10 mouse cellular contexts compared by ENCODE assay signal in genomic region chr2:112538783-112539182, GRCm38 (mm10). TPM values are rescaled to one million over a fixed set of nuclear protein-coding genes. Genes with fewer than 3 reads are reported as not detected.
A peak's percentile ranks its signal among the peaks of the same experiment; 100 is the strongest.
DNase-seq lines count a peak whose midpoint lies in the region; ATAC-seq and TF ChIP-seq lines count a peak whose summit lies in the region.
"Had no signal": no experiment of that assay in that cellular context is flagged by ENCODE, and none has a peak within 500 bp of the region (broad histone marks: within the 10 kb centered on the region; RNA-seq: fewer than 3 reads in every experiment).

No protein-coding gene starts in this region.

- peak; percentile 63 for TF ChIP-seq CTCF in liver, postnatal 0 days (IDR thresholded peaks at IDR 0.05; ENCODE audit: low read depth)

- TF ChIP-seq EP300 in liver, postnatal 0 days (IDR thresholded peaks at IDR 0.05; ENCODE audit: low read depth), result no peak

- no peaks in the 10 kb centered on the region for H3K27me3 ChIP-seq in forebrain, embryonic 14.5 days (replicated peaks; ENCODE audit: control insufficient read depth, insufficient read depth, low read length)
- H3K27me3 ChIP-seq in forebrain, embryonic 12.5 days, result no peaks in the 10 kb centered on the region
- H3K27me3 ChIP-seq in liver, postnatal 0 days (ENCODE audit: insufficient read depth, low read length), result no peaks in the 10 kb centered on the region

- H3K4me3 ChIP-seq in forebrain, embryonic 14.5 days (ENCODE audit: low read depth, low read length), result no peak overlapping the region
- H3K4me3 ChIP-seq in forebrain, embryonic 12.5 days (replicated peaks), result no peak overlapping the region
- H3K4me3 ChIP-seq in liver, postnatal 0 days (ENCODE audit: low read depth, low read length), result no peak overlapping the region
- H3K4me3 ChIP-seq: forebrain, embryonic 10.5 days had no signal

- no peak overlapping the region for H3K9ac ChIP-seq in forebrain, embryonic 14.5 days (ENCODE audit: low read length)
- no peak overlapping the region for H3K9ac ChIP-seq in forebrain, embryonic 12.5 days
- H3K9ac ChIP-seq in liver, postnatal 0 days (replicated peaks), result no peak overlapping the region

- no peaks in the 10 kb centered on the region for H3K9me3 ChIP-seq in forebrain, embryonic 14.5 days (replicated peaks; ENCODE audit: control insufficient read depth, low read length)
- no peaks in the 10 kb centered on the region for H3K9me3 ChIP-seq in forebrain, embryonic 12.5 days
- H3K9me3 ChIP-seq in liver, postnatal 0 days (ENCODE audit: low read length), result no peaks in the 10 kb centered on the region
- H3K9me3 ChIP-seq: forebrain, embryonic 10.5 days had no signal

- 100% methylated on average over 1 of the region's 1 CpGs for WGBS in forebrain, embryonic 14.5 days
- 86% methylated on average over 1 of the region's 1 CpGs for WGBS in forebrain, embryonic 12.5 days
- 96% methylated on average over 1 of the region's 1 CpGs for WGBS in liver, postnatal 0 days (ENCODE audit: insufficient replicate concordance)

- no peak overlapping the region for H3K4me2 ChIP-seq in forebrain, embryonic 14.5 days (ENCODE audit: low read length)
- H3K4me2 ChIP-seq in forebrain, embryonic 12.5 days, result no peak overlapping the region
- no peak overlapping the region for H3K4me2 ChIP-seq in liver, postnatal 0 days (ENCODE audit: low read depth, low read length)

- peak; percentile 11 for DNase-seq in forebrain, embryonic 14.5 days (ENCODE audit: low spot score)
- DNase-seq in liver, postnatal 0 days, result no peak
- DNase-seq in liver, result no peak
- DNase-seq in lung, postnatal 36 days, result peak; percentile 18
- no peak for DNase-seq in ovary, adult 18-20 months (ENCODE audit: low spot score)
- DNase-seq in urinary bladder, postnatal 10 days (ENCODE audit: low spot score), result no peak

- H3K36me3 ChIP-seq in forebrain, embryonic 14.5 days (ENCODE audit: control insufficient read depth, insufficient read depth, low read length), result no peaks in the 10 kb centered on the region
- H3K36me3 ChIP-seq in forebrain, embryonic 12.5 days (replicated peaks), result no peaks in the 10 kb centered on the region
- no peaks in the 10 kb centered on the region for H3K36me3 ChIP-seq in liver, postnatal 0 days (replicated peaks; ENCODE audit: insufficient read depth, low read length)
- H3K36me3 ChIP-seq: forebrain, embryonic 10.5 days had no signal

- H3K4me1 ChIP-seq in forebrain, embryonic 14.5 days (ENCODE audit: control insufficient read depth, insufficient read depth, low read length), result no peaks in the 10 kb centered on the region
- peaks cover 14% of the 10 kb centered on the region; the same call in 1 of the 2 replicates for H3K4me1 ChIP-seq in forebrain, embryonic 12.5 days
- no peaks in the 10 kb centered on the region for H3K4me1 ChIP-seq in liver, postnatal 0 days (ENCODE audit: insufficient read depth)

- no peak overlapping the region for H3K27ac ChIP-seq in forebrain, embryonic 14.5 days (ENCODE audit: low read depth, low read length)
- H3K27ac ChIP-seq in forebrain, embryonic 12.5 days, result no peak overlapping the region
- H3K27ac ChIP-seq in liver, postnatal 0 days (ENCODE audit: low read depth), result no peak overlapping the region
- H3K27ac ChIP-seq: forebrain, embryonic 10.5 days had no signal

- no peak for ATAC-seq in forebrain, embryonic 14.5 days
- ATAC-seq in forebrain, embryonic 12.5 days (ENCODE audit: low FRiP score), result no peak
- no peak for ATAC-seq in liver, postnatal 0 days
- ATAC-seq in activated CD4-positive, CD25-positive, alpha-beta regulatory T cell, adult 4 months, result peak; percentile 43

RNA-seq across cellular contexts. Expression of gene Aven, which starts 46.0 kb away (rescaled TPM):
- polyA plus RNA-seq in forebrain, embryonic 14.5 days (2014; fragmentation: Nextera tagmentation; extraction: Ambion mirVana), result 2.7 and 3.0 TPM in 2 replicates
- polyA plus RNA-seq in forebrain, embryonic 12.5 days (2016; fragmentation: Nextera tagmentation; extraction: Ambion mirVana), result 5.8 and 6.6 TPM in 2 replicates
- 3.2 and 3.6 TPM in 2 replicates for polyA plus RNA-seq in liver, postnatal 0 days (2015; fragmentation: Nextera tagmentation; extraction: Ambion mirVana)
- polyA plus RNA-seq in activated CD4-positive, CD25-positive, alpha-beta regulatory T cell, adult 4 months (2017; shearing (Covaris generic)), result 10 to 100 TPM; 12.1 to 13.0 TPM

RNA-seq across cellular contexts. Expression of gene Chrm5, which starts 58.2 kb away (rescaled TPM):
- polyA plus RNA-seq in forebrain, embryonic 14.5 days (2014; fragmentation: Nextera tagmentation; extraction: Ambion mirVana), result 0.42 and 0.49 TPM in 2 replicates
- polyA plus RNA-seq in forebrain, embryonic 12.5 days (2016; fragmentation: Nextera tagmentation; extraction: Ambion mirVana), result 0.31 TPM in 1 of 2 replicates, not detected in the other
- not detected in 2 replicates for polyA plus RNA-seq in liver, postnatal 0 days (2015; fragmentation: Nextera tagmentation; extraction: Ambion mirVana)
- polyA plus RNA-seq in activated CD4-positive, CD25-positive, alpha-beta regulatory T cell, adult 4 months (2017; shearing (Covaris generic)), result not detected
- polyA plus RNA-seq: small intestine, adult 2 months had no signal

Comparison
In these comparisons a context has a peak if more than half of its experiments do, and no peak if none do; other contexts are left out.
1. DNase-seq: peak in forebrain, embryonic 14.5 days (single experiment) and lung, postnatal 36 days (single experiment); none in liver, postnatal 0 days (single experiment), liver (single experiment), ovary, adult 18-20 months (single experiment) and urinary bladder, postnatal 10 days (single experiment).